Mouse (Mus musculus) CH12.LX (cell line): ENCODE measurements at regions not wholly inside any gene's neighbourhood (a gene's known extent, or its start where the extent isn't known, plus 50 kb on each side); places are given as distances from the start of the nearest gene placed in this dataset.

Experiments used
- DNase-seq: peaks from one replicate; pipeline ENCODE4 v3.0.0-alpha.2; 2013; ENCODE audit errors: extremely low read depth
- H3K27ac ChIP-seq: 2 replicates; pipeline ENCODE4 v1.5.1; 2012; ENCODE audit warnings: low read depth, mild to moderate bottlenecking, control low read depth, moderate library complexity; ENCODE audit not compliant: insufficient read depth
- H3K27me3 ChIP-seq: replicated peaks from 2 replicates; pipeline ENCODE3; 2012; ENCODE audit warnings: inconsistent platforms
- H3K36me3 ChIP-seq, 2 experiments: replicated peaks in 1 of 2; 2 replicates each; pipeline versions ENCODE3 to v1.6.1; 2012; ENCODE audit warnings: inconsistent platforms in 1 of 2, low read length in 1 of 2, mild to moderate bottlenecking in 1 of 2, mixed read lengths in 1 of 2, moderate library complexity in 1 of 2; ENCODE audit not compliant: control insufficient read depth in 1 of 2, insufficient read depth in 1 of 2
- H3K4me1 ChIP-seq, 2 experiments: 2 replicates each; pipeline ENCODE4 v1.6.1; 2012; ENCODE audit warnings: inconsistent platforms in 1 of 2, moderate library complexity in 1 of 2; ENCODE audit not compliant: insufficient read depth in 2 of 2, control insufficient read depth in 1 of 2
- H3K4me2 ChIP-seq: 2 replicates; pipeline ENCODE4 v1.6.1; 2012; ENCODE audit warnings: low read depth, mild to moderate bottlenecking, control low read depth; ENCODE audit not compliant: poor library complexity, insufficient read depth, severe bottlenecking
- H3K4me3 ChIP-seq, 3 experiments: fragments of 150-350 bp in 1 of 3; sonication (generic) in 1 of 3; replicated peaks in 1 of 3; 2 replicates each; pipeline versions ENCODE3 to v1.5.1; 2011 to 2012; ENCODE audit warnings: low read depth in 2 of 3, low read length in 2 of 3, mild to moderate bottlenecking in 2 of 3, moderate library complexity in 2 of 3, control low read depth in 1 of 3, improper control_type of control experiment in 1 of 3, inconsistent platforms in 1 of 3, mixed read lengths in 1 of 3; ENCODE audit not compliant: poor library complexity in 1 of 3
- H3K79me2 ChIP-seq: replicated peaks from 2 replicates; pipeline ENCODE4 v1.6.1; 2012; ENCODE audit warnings: mild to moderate bottlenecking, moderate library complexity; ENCODE audit not compliant: control insufficient read depth, poor library complexity, insufficient read depth, severe bottlenecking; ENCODE audit errors: extremely low read depth
- H3K9ac ChIP-seq: 2 replicates; pipeline ENCODE4 v1.6.1; 2012; ENCODE audit warnings: low read depth, mild to moderate bottlenecking, control low read depth, moderate library complexity; ENCODE audit not compliant: insufficient read depth
- H3K9me3 ChIP-seq: replicated peaks from 2 replicates; pipeline ENCODE3; 2012; ENCODE audit warnings: low read length, inconsistent platforms, mixed read lengths
- BHLHE40 ChIP-seq: IDR thresholded peaks from 2 replicates; pipeline ENCODE4 v1.6.1; 2011; ENCODE audit warnings: mild to moderate bottlenecking, low read depth, low read length, improper control_type of control experiment
- CTCF ChIP-seq, 2 experiments: IDR thresholded peaks in 1 of 2; conservative IDR thresholded peaks in 1 of 2; 2 replicates each; pipeline ENCODE4 v1.5.1; 2011 to 2012; ENCODE audit warnings: low read depth in 2 of 2, low read length in 2 of 2, improper control_type of control experiment in 1 of 2, inconsistent platforms in 1 of 2, mild to moderate bottlenecking in 1 of 2, moderate library complexity in 1 of 2
- E2F4 ChIP-seq: IDR thresholded peaks from 2 replicates; pipeline ENCODE4 v1.6.1; 2011; ENCODE audit warnings: low read depth, low read length, improper control_type of control experiment; ENCODE audit not compliant: insufficient replicate concordance
- ELF1 ChIP-seq: IDR thresholded peaks from 2 replicates; pipeline ENCODE4 v1.6.1; 2014; ENCODE audit warnings: low read depth, mild to moderate bottlenecking, inconsistent platforms, low read length, improper control_type of control experiment
- GABPA ChIP-seq: IDR thresholded peaks from 2 replicates; pipeline ENCODE4 v1.6.1; 2012; ENCODE audit warnings: low read depth, low read length, improper control_type of control experiment, inconsistent platforms; ENCODE audit not compliant: insufficient replicate concordance
- HCFC1 ChIP-seq: IDR thresholded peaks from 2 replicates; pipeline ENCODE4 v1.6.1; 2012; ENCODE audit warnings: low read depth, mild to moderate bottlenecking, inconsistent platforms, low read length, improper control_type of control experiment
- IRF4 ChIP-seq: IDR thresholded peaks from 2 replicates; pipeline ENCODE4 v1.6.1; 2014; ENCODE audit warnings: low read depth, mild to moderate bottlenecking, inconsistent platforms, low read length, improper control_type of control experiment
- MXI1 ChIP-seq: IDR thresholded peaks from 2 replicates; pipeline ENCODE4 v1.6.1; 2011; ENCODE audit warnings: mild to moderate bottlenecking, low read depth, low read length, improper control_type of control experiment
- NELFE ChIP-seq: IDR thresholded peaks from 2 replicates; pipeline ENCODE4 v1.6.1; 2011; ENCODE audit warnings: low read depth, low read length, improper control_type of control experiment
- POLR2A ChIP-seq: IDR thresholded peaks from 2 replicates; pipeline ENCODE4 v1.6.1; 2011; ENCODE audit warnings: low read depth, mild to moderate bottlenecking, improper control_type of control experiment, low read length
- RAD21 ChIP-seq: IDR thresholded peaks from 2 replicates; pipeline ENCODE4 v1.6.1; 2011; ENCODE audit warnings: low read depth, mild to moderate bottlenecking, low read length, improper control_type of control experiment, moderate library complexity
- RCOR1 ChIP-seq: conservative IDR thresholded peaks from 2 replicates; pipeline ENCODE4 v1.6.1; 2012; ENCODE audit warnings: low read depth, mild to moderate bottlenecking, inconsistent platforms, low read length, improper control_type of control experiment
- TBP ChIP-seq: conservative IDR thresholded peaks from 2 replicates; pipeline ENCODE4 v1.6.1; 2011; ENCODE audit warnings: low read depth, low read length, improper control_type of control experiment
- USF2 ChIP-seq: conservative IDR thresholded peaks from 2 replicates; pipeline ENCODE4 v1.6.1; 2011; ENCODE audit warnings: low read depth, low read length, improper control_type of control experiment
- ZMIZ1 ChIP-seq: IDR thresholded peaks from 2 replicates; pipeline ENCODE4 v1.6.1; 2012; ENCODE audit warnings: low read depth, mild to moderate bottlenecking, inconsistent platforms, low read length, improper control_type of control experiment
- ZNF384 ChIP-seq: IDR thresholded peaks from 2 replicates; pipeline ENCODE4 v1.6.1; 2012; ENCODE audit warnings: low read depth, low read length, improper control_type of control experiment, inconsistent platforms
- dilution Hi-C: fragments of 300-500 bp; cut with MboI; formaldehyde crosslinking; loops from 2 replicates; pipeline ENCODE4 v1.14.3; 2020; ENCODE audit warnings: low sequenced_read_pairs; ENCODE audit not compliant: extremely low pct_unique_long_range_greater_than_20kb, extremely low pct_ligation_motif_present
- in situ Hi-C: fragments of 300-500 bp; cut with MboI; formaldehyde crosslinking; loops from 3 replicates; pipeline ENCODE4 v1.14.3; 2019; ENCODE audit warnings: low sequenced_read_pairs, low pct_ligation_motif_present, low pct_unique_long_range_greater_than_20kb, mixed read lengths

GRCm38 (mm10) chr2:139362245-139362847, 131.4 kb upstream of the Sptlc3 start:
- Histone ChIP-seq H3K9ac (no peak overlapping the region), H3K27ac (no peak overlapping the region), H3K27me3 (peaks cover 8% of the 10 kb centered on the region), H3K4me3 (no peak overlapping the region), H3K9me3 (no peaks in the 10 kb centered on the region), H3K79me2 (no peaks in the 10 kb centered on the region), H3K4me2 (no peak overlapping the region)
- no peak for DNase-seq
- dilution Hi-C loops, result no loop called here
- TF ChIP-seq MXI1 (no peak), POLR2A (no peak), HCFC1 (no peak), E2F4 (no peak), USF2 (no peak), TBP (no peak), NELFE (no peak)
- TF ChIP-seq, all 38 proteins: peak for 0
- Histone ChIP-seq H3K4me1 (no peaks in the 10 kb centered on the region), H3K36me3 (no peaks in the 10 kb centered on the region)
- in situ Hi-C loops, result no loop called here

GRCm38 (mm10) chr2:139370070-139370469, 123.6 kb upstream of the Sptlc3 start:
- Histone ChIP-seq H3K4me1 (no peaks in the 10 kb centered on the region), H3K4me2 (no peak overlapping the region), H3K36me3 (no peaks in the 10 kb centered on the region), H3K79me2 (no peaks in the 10 kb centered on the region), H3K27ac (no peak overlapping the region), H3K9me3 (no peaks in the 10 kb centered on the region), H3K27me3 (peaks cover 10% of the 10 kb centered on the region), H3K9ac (no peak overlapping the region), H3K4me3 (no peak overlapping the region)
- dilution Hi-C loops (no loop called here), in situ Hi-C loops (no loop called here)
- no peak for TF ChIP-seq ELF1
- peak; percentile 3; the same call in 1 of the 2 replicates for TF ChIP-seq RAD21
- TF ChIP-seq IRF4, result no peak
- TF ChIP-seq ZNF384, result no peak
- TF ChIP-seq BHLHE40, result no peak
- TF ChIP-seq CTCF (conservative IDR thresholded peaks at IDR 0.05 in 1 of 2, IDR thresholded peaks at IDR 0.05 in 1 of 2; ENCODE audit: low read depth in 2 of 2, low read length in 2 of 2), result peak in 1 of 2 experiments; percentile 21; a peak in 1 of 4 replicates
- no peak for TF ChIP-seq ZMIZ1
- no peak for TF ChIP-seq GABPA
- no peak for TF ChIP-seq RCOR1
- peak; percentile 12 for DNase-seq
